ENCODE assay signal across 14 mouse cellular contexts in the genomic region with DNA sequence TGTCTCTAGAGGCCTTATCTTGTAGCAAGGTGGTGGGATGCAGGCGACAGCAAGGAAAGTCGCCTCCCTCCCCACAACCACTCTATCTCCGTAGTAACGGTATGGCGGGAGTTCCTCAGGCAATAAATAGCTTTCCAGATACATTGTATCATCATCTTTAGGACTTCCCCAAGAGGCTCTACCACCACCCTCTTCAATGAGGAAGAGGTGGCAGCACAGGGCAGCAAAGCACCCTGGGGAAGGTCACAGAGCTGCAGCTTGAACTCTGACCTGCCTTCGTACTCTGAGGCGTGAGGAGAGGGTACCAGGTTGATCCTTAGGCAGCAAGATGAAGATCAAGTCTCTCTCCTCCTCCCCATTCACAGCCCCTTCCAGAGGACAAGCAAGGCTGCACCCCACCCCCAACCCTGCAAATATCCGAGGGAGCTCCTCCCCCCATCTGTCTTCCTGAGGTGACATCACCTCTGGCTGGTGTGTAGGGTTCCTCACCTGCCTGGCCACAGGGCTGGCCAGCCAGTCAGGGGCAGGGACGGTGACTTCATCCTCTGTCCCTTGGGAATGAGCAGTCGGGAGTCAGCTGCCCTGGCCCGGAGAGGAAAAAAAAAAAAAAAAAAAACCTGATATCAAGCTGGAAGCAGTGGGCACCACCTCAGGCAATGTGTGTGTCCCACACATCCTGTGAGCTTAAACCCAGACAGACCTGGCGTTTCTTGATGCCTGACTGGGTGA. TPM values are rescaled to one million over a fixed set of nuclear protein-coding genes. Genes with fewer than 3 reads are reported as not detected.
DNase-seq lines count a peak whose midpoint lies in the region; ATAC-seq lines count a peak whose summit lies in the region.
"Had no signal": no experiment of that assay in that cellular context is flagged by ENCODE, and none has a peak within 500 bp of the region (broad histone marks: within the 10 kb centered on the region; RNA-seq: fewer than 3 reads in every experiment).

No protein-coding gene starts in this region.

- 19% methylated on average over 12 of the region's 12 CpGs for WGBS in liver, embryonic 12.5 days (ENCODE audit: insufficient replicate concordance)
- WGBS in liver, embryonic 11.5 days: 26% methylated on average over 12 of the region's 12 CpGs
- 37% methylated on average over 12 of the region's 12 CpGs for WGBS in embryonic facial prominence, embryonic 10.5 days
- WGBS in heart, embryonic 16.5 days: 29% methylated on average over 12 of the region's 12 CpGs

- no peak for DNase-seq in liver, embryonic 11.5 days (ENCODE audit: low spot score)
- no peak for DNase-seq in embryonic facial prominence, embryonic 10.5 days (ENCODE audit: low spot score)
- DNase-seq in adrenal gland, postnatal 10 days: no peak
- DNase-seq in spleen, postnatal 14 days (ENCODE audit: low spot score in 2 of 2): no peak
- DNase-seq in spleen, postnatal 10 days (ENCODE audit: low spot score in 2 of 2): no peak
- DNase-seq: adrenal gland, postnatal 25 days; cerebellum, adult 9-11 months had no signal

- no peak overlapping the region for H3K4me2 ChIP-seq in liver, embryonic 12.5 days
- no peak overlapping the region; the same call in 1 of the 2 replicates for H3K4me2 ChIP-seq in liver, embryonic 11.5 days
- H3K4me2 ChIP-seq in heart, embryonic 16.5 days (ENCODE audit: low read depth, low read length): 0 out of 2 replicates have a peak overlapping the region, but pooled peaks have one; percentile 3
- H3K4me2 ChIP-seq: midbrain, embryonic 12.5 days; neural tube, embryonic 15.5 days had no signal

- H3K9ac ChIP-seq in liver, embryonic 12.5 days: no peak overlapping the region
- no peak overlapping the region for H3K9ac ChIP-seq in liver, embryonic 11.5 days (ENCODE audit: low read depth, low read length)
- H3K9ac ChIP-seq in heart, embryonic 16.5 days (ENCODE audit: low read length): no peak overlapping the region
- H3K9ac ChIP-seq: midbrain, embryonic 12.5 days; neural tube, embryonic 15.5 days had no signal

- no peak overlapping the region for H3K27ac ChIP-seq in liver, embryonic 12.5 days
- no peak overlapping the region; the same call in 1 of the 2 replicates for H3K27ac ChIP-seq in liver, embryonic 11.5 days (ENCODE audit: low read depth, low read length)
- peak overlapping the region; percentile 14; the same call in 1 of the 2 replicates for H3K27ac ChIP-seq in embryonic facial prominence, embryonic 10.5 days (replicated peaks)
- H3K27ac ChIP-seq in heart, embryonic 16.5 days (ENCODE audit: low read length): peak overlapping the region; percentile 58
- H3K27ac ChIP-seq: midbrain, embryonic 12.5 days; neural tube, embryonic 15.5 days had no signal

- H3K4me3 ChIP-seq in liver, embryonic 12.5 days: no peak overlapping the region
- no peak overlapping the region for H3K4me3 ChIP-seq in liver, embryonic 11.5 days (ENCODE audit: low read depth, low read length)
- H3K4me3 ChIP-seq in embryonic facial prominence, embryonic 10.5 days: no peak overlapping the region
- H3K4me3 ChIP-seq in heart, embryonic 16.5 days (ENCODE audit: low read length): no peak overlapping the region
- H3K4me3 ChIP-seq: midbrain, embryonic 12.5 days; neural tube, embryonic 15.5 days had no signal

- ATAC-seq in liver, embryonic 12.5 days: 0 out of 2 replicates have a peak, but pooled peaks have one; percentile 10
- ATAC-seq in liver, embryonic 11.5 days (replicated peaks; ENCODE audit: low FRiP score): no peak
- ATAC-seq in heart, embryonic 16.5 days (replicated peaks; ENCODE audit: extremely low read depth, insufficient read depth, low FRiP score): peak; percentile 11; the same call in 1 of the 2 replicates
- peak; percentile 65 for ATAC-seq in megakaryocyte, adult 5-6 weeks (ENCODE audit: poor library complexity, severe bottlenecking)
- ATAC-seq: forebrain, embryonic 14.5 days had no signal

- H3K36me3 ChIP-seq in liver, embryonic 12.5 days: no peaks in the 10 kb centered on the region
- no peaks in the 10 kb centered on the region for H3K36me3 ChIP-seq in liver, embryonic 11.5 days (ENCODE audit: control insufficient read depth, insufficient read depth, low read length)
- no peaks in the 10 kb centered on the region for H3K36me3 ChIP-seq in embryonic facial prominence, embryonic 10.5 days (replicated peaks)
- 0 out of 2 replicates have a peak, but pooled peaks cover 3% of the 10 kb centered on the region for H3K36me3 ChIP-seq in heart, embryonic 16.5 days (ENCODE audit: control insufficient read depth, insufficient read depth)
- H3K36me3 ChIP-seq: midbrain, embryonic 12.5 days; neural tube, embryonic 15.5 days had no signal

- peaks cover 53% of the 10 kb centered on the region for H3K4me1 ChIP-seq in liver, embryonic 12.5 days
- H3K4me1 ChIP-seq in liver, embryonic 11.5 days (replicated peaks; ENCODE audit: control insufficient read depth, insufficient read depth, low read length): peaks cover 49% of the 10 kb centered on the region
- peaks cover 62% of the 10 kb centered on the region for H3K4me1 ChIP-seq in embryonic facial prominence, embryonic 10.5 days
- peaks cover 68% of the 10 kb centered on the region for H3K4me1 ChIP-seq in heart, embryonic 16.5 days (ENCODE audit: control insufficient read depth, insufficient read depth, low read length)

- no peaks in the 10 kb centered on the region for H3K27me3 ChIP-seq in liver, embryonic 12.5 days (replicated peaks)
- no peaks in the 10 kb centered on the region for H3K27me3 ChIP-seq in liver, embryonic 11.5 days (replicated peaks; ENCODE audit: control insufficient read depth, insufficient read depth, low read length)
- peaks cover 20% of the 10 kb centered on the region for H3K27me3 ChIP-seq in embryonic facial prominence, embryonic 10.5 days (replicated peaks; ENCODE audit: low read depth, poor library complexity, severe bottlenecking)
- no peaks in the 10 kb centered on the region for H3K27me3 ChIP-seq in heart, embryonic 16.5 days (ENCODE audit: control insufficient read depth, insufficient read depth, low read length)
- H3K27me3 ChIP-seq: midbrain, embryonic 12.5 days; neural tube, embryonic 15.5 days had no signal

- no peaks in the 10 kb centered on the region for H3K9me3 ChIP-seq in liver, embryonic 12.5 days (replicated peaks)
- no peaks in the 10 kb centered on the region for H3K9me3 ChIP-seq in liver, embryonic 11.5 days (ENCODE audit: control insufficient read depth, low read length)
- H3K9me3 ChIP-seq in embryonic facial prominence, embryonic 10.5 days: no peaks in the 10 kb centered on the region
- H3K9me3 ChIP-seq in heart, embryonic 16.5 days (replicated peaks; ENCODE audit: control insufficient read depth, low read length): no peaks in the 10 kb centered on the region
- H3K9me3 ChIP-seq: midbrain, embryonic 12.5 days; neural tube, embryonic 15.5 days had no signal

RNA-seq across cellular contexts. Expression of a gene that starts 41.1 kb away (rescaled TPM):
- not detected in 2 replicates for polyA plus RNA-seq in liver, embryonic 12.5 days (2016; fragmentation: Nextera tagmentation; extraction: Ambion mirVana)
- polyA plus RNA-seq in liver, embryonic 11.5 days (2014; fragmentation: Nextera tagmentation; extraction: Ambion mirVana): 0.27 and 0.49 TPM in 2 replicates
- polyA plus RNA-seq in embryonic facial prominence, embryonic 10.5 days (2016; fragmentation: Nextera tagmentation; extraction: Ambion mirVana): 0.97 and 1.0 TPM in 2 replicates
- polyA plus RNA-seq in heart, embryonic 16.5 days (2015; fragmentation: Nextera tagmentation; extraction: Ambion mirVana): 0.91 and 1.1 TPM in 2 replicates
- total RNA-seq in megakaryocyte, adult 5-6 weeks (2015): not detected in 2 replicates
- not detected in 2 replicates for total RNA-seq in megakaryocyte, adult 5-6 weeks (2017)
- 1 to 10 TPM; 1.1 to 1.5 TPM for total RNA-seq in adrenal gland, postnatal 10 days (2021)

RNA-seq across cellular contexts. Expression of a gene that starts 52.6 kb away (rescaled TPM):
- not detected in 2 replicates for polyA plus RNA-seq in liver, embryonic 12.5 days (2016; fragmentation: Nextera tagmentation; extraction: Ambion mirVana)
- not detected in 2 replicates for polyA plus RNA-seq in liver, embryonic 11.5 days (2014; fragmentation: Nextera tagmentation; extraction: Ambion mirVana)
- not detected in 2 replicates for polyA plus RNA-seq in embryonic facial prominence, embryonic 10.5 days (2016; fragmentation: Nextera tagmentation; extraction: Ambion mirVana)
- polyA plus RNA-seq in heart, embryonic 16.5 days (2015; fragmentation: Nextera tagmentation; extraction: Ambion mirVana): not detected in 2 replicates
- total RNA-seq in megakaryocyte, adult 5-6 weeks (2015): not detected in 2 replicates
- not detected in 2 replicates for total RNA-seq in megakaryocyte, adult 5-6 weeks (2017)
- not detected for total RNA-seq in adrenal gland, postnatal 10 days (2021)
- total RNA-seq: adrenal gland, postnatal 25 days; left cerebral cortex, adult 8-10 months had no signal
- polyA plus RNA-seq: forebrain, embryonic 14.5 days; midbrain, embryonic 12.5 days; neural tube, embryonic 15.5 days had no signal

Comparison
In these comparisons a context has a peak if more than half of its experiments do, and no peak if none do; other contexts are left out.
1. H3K27ac ChIP-seq: peak in embryonic facial prominence, embryonic 10.5 days (single experiment) and heart, embryonic 16.5 days (single experiment); none in liver, embryonic 12.5 days (single experiment) and liver, embryonic 11.5 days (single experiment).